Mouse (Mus musculus) kidney, adult 8-10 months (tissue): ENCODE results near the gene Bloc1s1.

Experiments used
- DNase-seq, 2 experiments: peaks; one replicate each; pipeline ENCODE4 v3.0.0; 2022

Gene Bloc1s1

DNA sequence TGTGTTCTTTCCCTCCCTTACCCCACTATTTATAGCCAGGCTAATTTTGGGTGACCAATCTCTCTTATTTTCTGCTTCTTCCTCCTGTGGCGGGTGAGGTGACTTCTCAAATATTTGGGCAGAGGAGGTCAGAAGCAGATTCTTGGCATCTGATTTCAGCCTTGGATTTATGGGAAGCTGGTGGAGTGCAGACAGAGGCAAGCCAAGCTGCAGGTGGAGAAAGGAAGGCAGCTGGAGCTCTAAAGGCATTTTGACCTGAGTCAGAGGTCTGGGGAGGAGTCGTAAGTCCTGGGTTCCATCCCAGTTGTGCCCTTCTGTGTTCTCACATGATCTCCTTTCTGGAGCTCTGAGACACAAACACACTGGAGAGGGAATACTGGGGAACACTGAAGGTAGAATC lies 7.6 kb upstream of the Bloc1s1 start:
- DNase-seq, result no peak

DNA sequence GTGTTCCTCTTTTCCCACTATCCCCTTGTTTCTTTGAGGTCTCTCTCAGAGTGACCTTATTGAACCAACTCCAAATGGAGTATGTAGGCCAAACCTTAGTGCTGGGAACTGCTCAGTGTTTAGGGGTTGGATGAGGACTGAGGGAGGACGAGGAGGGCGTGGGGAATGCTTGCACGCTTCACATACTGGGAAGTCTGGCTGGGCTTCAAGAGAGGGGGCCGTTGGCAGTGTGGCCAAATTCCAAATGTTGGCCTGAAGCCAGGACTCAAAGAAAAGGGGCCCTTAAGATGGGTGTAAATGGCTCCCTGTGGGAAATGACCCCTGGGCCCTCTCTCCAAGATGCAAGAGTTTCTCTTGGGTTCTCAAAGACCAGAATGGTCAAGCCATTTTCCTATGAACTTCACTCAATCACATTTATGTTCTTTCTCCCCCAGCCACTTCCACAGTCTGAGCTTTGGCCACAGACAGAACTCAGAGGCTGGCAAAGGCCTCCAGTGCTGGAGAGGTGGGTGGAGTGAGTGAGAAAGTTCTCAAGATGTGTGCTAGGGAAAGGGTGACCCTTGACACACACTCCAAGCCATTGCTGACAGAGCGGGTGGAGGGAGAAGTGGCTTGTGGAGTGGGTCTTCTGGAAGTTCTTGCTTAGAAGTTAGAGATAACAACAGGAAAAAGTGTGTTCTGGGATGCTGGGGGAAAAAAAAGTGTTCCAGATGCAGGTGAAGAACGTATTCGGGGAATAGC lies 6.0 kb upstream of the Bloc1s1 start:
- no peak for DNase-seq

GRCm38 (mm10) chr10:128928356-128928755 lies 4.5 kb upstream of the Bloc1s1 start:
- no peak for DNase-seq

- peak; percentile 97 for DNase-seq
These were observed 683 bp downstream of the Bloc1s1 start for GRCm38 (mm10) chr10:128923013-128923691.

DNA sequence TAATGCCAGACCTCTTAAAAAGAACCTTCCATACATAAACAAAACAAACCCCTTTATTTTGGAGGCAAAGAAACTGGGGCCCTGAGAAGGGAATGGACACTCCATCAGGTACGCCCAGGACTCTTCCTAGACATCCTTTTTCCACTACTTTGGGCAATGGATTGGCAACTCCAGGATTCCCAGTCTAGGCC lies 1.1 kb downstream of the Bloc1s1 start, which contains the start of gene Rdh5:
Rdh5 (minus strand) TSS at position 67 of the 191 bp plus-strand sequence.
- no peak for DNase-seq

- no peak for DNase-seq
These were observed 1.7 kb downstream of the Bloc1s1 start for GRCm38 (mm10) chr10:128921883-128922821.

- no peak for DNase-seq
These were observed 2.6 kb downstream of the Bloc1s1 start for GRCm38 (mm10) chr10:128921251-128921650.

DNA sequence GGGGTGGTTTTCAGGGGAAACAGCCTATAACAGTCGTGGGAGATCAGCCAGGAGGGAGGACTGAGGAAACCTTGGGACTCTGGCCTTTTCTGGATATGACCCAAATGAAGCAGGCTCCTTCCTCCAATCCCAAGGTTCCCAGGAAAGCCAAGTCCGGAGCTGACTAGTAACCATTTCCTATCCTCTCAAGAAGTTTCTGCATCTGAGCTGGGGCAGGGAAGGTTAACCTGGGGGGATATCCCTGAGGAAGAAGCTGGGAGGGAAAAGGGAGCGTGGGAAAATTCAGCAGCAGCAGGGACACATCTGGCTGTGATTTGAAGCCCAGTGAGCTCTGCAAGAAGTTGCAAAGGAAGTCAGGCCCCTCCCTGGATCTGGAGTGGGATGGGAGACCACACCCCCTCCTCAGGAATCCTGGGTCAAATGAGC lies 3.1 kb downstream of the Bloc1s1 start:
- peak; percentile 53 to 77 for DNase-seq

- DNase-seq, result no peak
These were observed 3.9 kb downstream of the Bloc1s1 start for GRCm38 (mm10) chr10:128919966-128920365.

DNA sequence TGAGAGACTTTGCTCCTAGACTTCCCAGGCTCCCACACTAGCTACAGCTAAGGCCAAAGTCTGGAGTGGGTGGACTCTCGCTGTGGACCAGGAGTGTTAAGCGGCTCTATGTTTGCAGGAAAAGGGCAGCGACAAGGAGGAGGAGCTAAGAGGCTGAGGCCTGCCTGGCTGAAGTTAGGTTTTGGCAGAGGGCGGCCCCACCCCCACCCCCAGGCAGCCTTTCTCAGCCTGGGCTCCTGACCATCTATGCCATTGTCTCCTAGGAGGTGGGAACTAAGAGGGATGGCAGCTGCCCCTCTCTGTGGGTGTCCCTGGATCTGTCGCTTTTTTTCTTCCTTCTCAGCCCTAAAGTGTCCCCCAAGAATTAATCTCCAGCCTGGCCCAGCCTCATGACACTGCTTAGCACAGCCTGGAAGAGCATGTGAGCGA lies 4.6 kb downstream of the Bloc1s1 start:
- peak; percentile 83 to 90 for DNase-seq

- DNase-seq, result peak; percentile 58 to 63
These were observed 5.6 kb downstream of the Bloc1s1 start for GRCm38 (mm10) chr10:128918246-128918645.

- DNase-seq, result no peak
These were observed 6.4 kb downstream of the Bloc1s1 start for GRCm38 (mm10) chr10:128917400-128917799.

- no peak for DNase-seq
These were observed 7.2 kb downstream of the Bloc1s1 start for GRCm38 (mm10) chr10:128916665-128917064.

DNA sequence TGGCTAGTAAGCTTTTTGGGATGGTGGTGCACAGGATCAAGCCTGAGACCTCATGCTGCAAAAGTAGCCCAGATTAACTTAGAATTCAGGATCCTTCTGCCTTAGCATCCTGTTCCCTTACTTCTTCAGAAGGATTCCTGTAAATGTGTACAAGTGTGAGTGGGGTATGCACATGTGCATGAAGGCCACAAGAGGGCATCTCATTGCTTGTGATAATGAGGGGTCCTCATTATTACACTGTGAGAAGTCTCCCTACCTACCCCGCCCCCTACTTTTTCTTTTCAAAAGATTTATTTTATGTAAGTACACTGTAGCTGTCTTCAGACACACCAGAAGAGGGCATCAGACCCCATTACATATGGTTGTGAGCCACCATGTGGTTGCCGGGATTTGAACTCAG lies 8.3 kb downstream of the Bloc1s1 start:
- DNase-seq, result no peak

GRCm38 (mm10) chr10:128913696-128914095 lies 10.1 kb downstream of the Bloc1s1 start:
- DNase-seq, result peak in 1 of 2 experiments; percentile 37

DNA sequence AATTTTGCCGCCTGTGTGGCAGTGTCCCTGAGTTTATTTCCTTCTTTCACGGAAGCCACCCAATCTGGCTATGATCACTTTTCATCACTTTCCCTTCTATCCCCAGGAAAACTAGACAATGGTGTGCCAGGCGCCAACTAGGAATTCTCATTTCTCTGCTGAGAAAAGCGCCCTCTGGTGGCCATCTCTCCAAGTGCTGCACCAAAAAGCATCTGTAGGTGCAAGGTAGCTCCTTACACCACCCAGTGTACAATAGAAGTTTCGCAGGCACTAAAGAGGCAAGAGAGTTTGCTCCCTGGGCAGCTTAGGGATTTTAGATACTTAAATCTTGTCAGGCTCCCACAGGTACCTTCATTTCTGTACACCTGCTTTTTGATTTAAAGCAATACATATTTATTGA lies 10.6 kb downstream of the Bloc1s1 start:
- peak; percentile 85 to 95 for DNase-seq

GRCm38 (mm10) chr10:128912791-128913190 lies 11.0 kb downstream of the Bloc1s1 start:
- no peak for DNase-seq

- DNase-seq, result no peak
These were observed 11.6 kb downstream of the Bloc1s1 start for GRCm38 (mm10) chr10:128912268-128912667.

GRCm38 (mm10) chr10:128911430-128911829 lies 12.4 kb downstream of the Bloc1s1 start:
- DNase-seq, result no peak

DNA sequence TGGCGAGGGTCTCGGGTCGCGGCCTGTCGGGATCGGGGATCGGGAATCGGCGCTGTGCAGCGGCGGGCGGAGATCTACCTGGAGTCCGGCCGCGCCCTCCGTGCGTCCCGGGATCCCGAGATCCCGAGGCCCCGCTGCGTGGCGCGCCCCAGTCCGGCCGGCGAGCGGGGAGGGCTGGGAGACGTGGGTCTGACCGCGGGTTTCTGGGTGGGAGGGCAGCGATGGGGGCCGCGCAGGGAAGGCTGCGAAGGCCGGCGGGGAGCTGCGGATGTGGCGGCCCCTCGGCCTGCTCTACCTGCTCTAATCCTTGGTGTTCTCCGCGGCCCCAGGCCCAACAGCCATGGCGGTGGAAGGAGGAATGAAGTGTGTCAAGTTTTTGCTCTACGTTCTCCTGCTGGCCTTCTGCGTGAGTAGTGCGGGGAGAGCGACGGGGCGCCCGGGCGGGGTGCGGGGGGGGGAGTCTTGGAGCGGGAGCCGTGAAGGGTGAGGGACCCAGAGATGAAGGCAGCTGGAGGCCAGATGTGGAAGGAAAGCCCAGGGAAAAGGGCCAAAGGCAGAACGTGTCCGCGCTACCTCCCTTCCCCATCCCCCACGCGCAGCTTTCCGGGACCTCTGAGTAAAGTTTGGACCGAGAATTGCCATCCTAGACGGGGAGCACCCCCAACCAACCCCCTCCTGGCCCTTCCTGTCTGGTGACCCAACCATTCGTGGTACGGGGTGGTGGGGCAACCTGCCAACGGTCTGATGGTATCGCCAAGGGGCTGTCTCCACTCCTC lies 13.6 kb downstream of the Bloc1s1 start:
- peak in 1 of 2 experiments; percentile 61 for DNase-seq

DNA sequence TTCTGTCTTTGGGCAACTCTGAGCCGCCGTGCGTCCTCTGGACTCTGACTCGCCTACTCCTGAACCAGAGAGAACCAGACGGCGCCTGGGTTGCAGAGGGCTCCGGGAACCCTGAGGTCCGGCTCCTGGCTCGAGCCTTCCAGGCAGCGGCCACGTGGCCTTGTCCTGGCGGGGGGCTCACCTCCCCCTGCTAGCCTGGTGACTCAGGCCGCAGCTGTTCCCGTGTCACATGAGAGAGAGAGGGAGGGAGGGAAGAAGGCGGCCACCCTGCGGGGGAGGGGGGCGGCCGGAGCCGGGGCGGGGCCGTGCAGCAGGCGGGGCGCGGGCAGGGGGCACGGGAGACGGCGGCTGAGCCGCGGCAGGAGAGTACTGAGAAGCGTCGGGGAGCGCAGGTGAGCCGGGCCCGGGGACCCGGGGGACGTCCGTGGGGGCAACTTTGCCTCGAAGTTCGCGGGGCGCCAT lies 14.2 kb downstream of the Bloc1s1 start:
- peak; percentile 91 to 94 for DNase-seq

DNA sequence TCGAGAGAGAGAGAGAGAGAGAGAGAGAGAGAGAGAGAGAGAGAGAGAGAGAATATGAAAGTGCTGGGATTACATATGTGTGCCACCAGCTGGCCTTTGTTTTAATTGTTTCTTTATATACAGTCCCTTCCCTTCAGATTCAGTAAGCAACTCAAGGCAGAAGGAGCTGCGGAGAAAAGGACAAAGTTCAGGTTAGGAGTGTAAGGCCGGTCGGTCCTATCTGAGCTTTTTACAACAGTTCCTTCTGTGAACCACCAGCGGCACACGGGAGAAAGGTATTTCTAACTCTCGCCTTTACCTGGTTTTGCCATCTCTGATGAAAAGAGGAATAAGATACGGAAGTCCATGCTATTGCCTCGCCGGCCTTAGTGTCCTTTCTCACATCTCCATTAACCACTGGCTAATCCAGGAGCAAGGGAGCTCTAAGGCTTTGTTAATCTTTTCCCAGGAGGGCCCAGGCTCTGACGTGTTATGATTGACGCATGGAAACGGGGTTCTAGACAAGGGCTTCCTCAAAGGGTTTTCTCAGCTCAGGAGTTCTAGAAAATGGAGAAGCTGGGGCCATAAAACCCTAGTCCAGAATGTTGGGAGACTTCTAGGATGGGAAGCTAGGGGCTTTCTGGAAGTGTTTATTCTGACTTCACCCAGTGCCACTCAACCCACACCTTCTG lies 14.9 kb downstream of the Bloc1s1 start:
- peak; percentile 82 to 83 for DNase-seq
